8 mouse cellular contexts compared by ENCODE assay signal in genomic region chr5:111393346-111394197, GRCm38 (mm10). TPM values are rescaled to one million over a fixed set of nuclear protein-coding genes. Genes with fewer than 3 reads are reported as not detected.
A peak's percentile ranks its signal among the peaks of the same experiment; 100 is the strongest.
DNase-seq lines count a peak whose midpoint lies in the region; ATAC-seq lines count a peak whose summit lies in the region.
"Had no signal": no experiment of that assay in that cellular context is flagged by ENCODE, and none has a peak within 500 bp of the region (broad histone marks: within the 10 kb centered on the region; RNA-seq: fewer than 3 reads in every experiment).

No protein-coding gene starts in this region.

- H3K27me3 ChIP-seq in hindbrain, embryonic 10.5 days (ENCODE audit: insufficient read depth, poor library complexity, severe bottlenecking), result peaks cover 7% of the 10 kb centered on the region; the same call in 1 of the 2 replicates
- 0 out of 2 replicates have a peak, but pooled peaks cover 2% of the 10 kb centered on the region for H3K27me3 ChIP-seq in limb, embryonic 11.5 days (ENCODE audit: control insufficient read depth, insufficient read depth, low read length)
- 0 out of 2 replicates have a peak, but pooled peaks cover 4% of the 10 kb centered on the region for H3K27me3 ChIP-seq in midbrain, embryonic 13.5 days

- peak overlapping the region; percentile 37; the same call in 1 of the 2 replicates for H3K9ac ChIP-seq in limb, embryonic 11.5 days (ENCODE audit: low read length)
- H3K9ac ChIP-seq in midbrain, embryonic 13.5 days (replicated peaks), result peak overlapping the region; percentile 21

- 7% methylated on average over 17 of the region's 17 CpGs for WGBS in hindbrain, embryonic 10.5 days
- 21% methylated on average over 17 of the region's 17 CpGs for WGBS in limb, embryonic 11.5 days
- 6% methylated on average over 17 of the region's 17 CpGs for WGBS in midbrain, embryonic 13.5 days

- DNase-seq in urinary bladder, postnatal 25 days (ENCODE audit: low spot score), result peak; percentile 46
- no peak for DNase-seq in urinary bladder, postnatal 10 days (ENCODE audit: low spot score)
- peak; percentile 90 for DNase-seq in embryo, embryonic 10.5 days (ENCODE audit: low spot score)
- peak; percentile 83 for DNase-seq in hindbrain, embryonic 10.5 days (ENCODE audit: low spot score)
- peak; percentile 93 for DNase-seq in limb, embryonic 11.5 days (ENCODE audit: low spot score)
- no peak for DNase-seq in B cell, adult 2 months

- H3K27ac ChIP-seq in hindbrain, embryonic 10.5 days, result peak overlapping the region; percentile 85
- peak overlapping the region; percentile 94 for H3K27ac ChIP-seq in limb, embryonic 11.5 days (replicated peaks; ENCODE audit: low read depth, low read length)
- H3K27ac ChIP-seq in midbrain, embryonic 13.5 days, result peak overlapping the region; percentile 73

- peak; percentile 83 for ATAC-seq in limb, embryonic 11.5 days (ENCODE audit: insufficient number of reproducible peaks, low FRiP score, low TSS enrichment, low read depth)
- ATAC-seq in midbrain, embryonic 13.5 days, result peak; percentile 87

- H3K4me3 ChIP-seq in hindbrain, embryonic 10.5 days, result peak overlapping the region; percentile 35
- peak overlapping the region; percentile 5; the same call in 1 of the 2 replicates for H3K4me3 ChIP-seq in limb, embryonic 11.5 days (ENCODE audit: low read depth, low read length)
- peak overlapping the region; percentile 25 for H3K4me3 ChIP-seq in midbrain, embryonic 13.5 days (replicated peaks)
- H3K4me3 ChIP-seq: myocyte had no signal

- peaks cover 56% of the 10 kb centered on the region for H3K4me1 ChIP-seq in hindbrain, embryonic 10.5 days (replicated peaks)
- H3K4me1 ChIP-seq in limb, embryonic 11.5 days (ENCODE audit: control insufficient read depth, insufficient read depth, low read length), result peaks cover 36% of the 10 kb centered on the region
- H3K4me1 ChIP-seq in midbrain, embryonic 13.5 days (replicated peaks), result peaks cover 47% of the 10 kb centered on the region

- H3K4me2 ChIP-seq in limb, embryonic 11.5 days (ENCODE audit: low read depth, severe bottlenecking), result peak overlapping the region; percentile 48
- H3K4me2 ChIP-seq in midbrain, embryonic 13.5 days (replicated peaks), result peak overlapping the region; percentile 57

- peaks cover 16% of the 10 kb centered on the region for H3K36me3 ChIP-seq in hindbrain, embryonic 10.5 days
- no peaks in the 10 kb centered on the region; the same call in 1 of the 2 replicates for H3K36me3 ChIP-seq in limb, embryonic 11.5 days (ENCODE audit: control insufficient read depth, insufficient read depth, low read length)
- peaks cover 11% of the 10 kb centered on the region for H3K36me3 ChIP-seq in midbrain, embryonic 13.5 days

- no peaks in the 10 kb centered on the region for H3K9me3 ChIP-seq in hindbrain, embryonic 10.5 days
- H3K9me3 ChIP-seq in limb, embryonic 11.5 days (ENCODE audit: control insufficient read depth, low read length), result no peaks in the 10 kb centered on the region
- H3K9me3 ChIP-seq in midbrain, embryonic 13.5 days, result no peaks in the 10 kb centered on the region

RNA-seq across cellular contexts. Expression of gene Mn1, which starts 23.6 kb away (rescaled TPM):
- 55.9 and 65.1 TPM in 2 replicates for polyA plus RNA-seq in hindbrain, embryonic 10.5 days (2016; fragmentation: Nextera tagmentation; extraction: Ambion mirVana)
- polyA plus RNA-seq in limb, embryonic 11.5 days (2014; fragmentation: Nextera tagmentation; extraction: Ambion mirVana), result 11.0 and 12.4 TPM in 2 replicates
- 60.2 and 73.1 TPM in 2 replicates for polyA plus RNA-seq in midbrain, embryonic 13.5 days (2015; fragmentation: Nextera tagmentation; extraction: Ambion mirVana)

Comparison
In these comparisons a context has a peak if more than half of its experiments do, and no peak if none do; other contexts are left out.
1. DNase-seq: peak in urinary bladder, postnatal 25 days (single experiment), embryo, embryonic 10.5 days (single experiment), hindbrain, embryonic 10.5 days (single experiment) and limb, embryonic 11.5 days (single experiment); none in urinary bladder, postnatal 10 days (single experiment) and B cell, adult 2 months (0 of 2).
2. Peak in every context shown above with its lines, with median percentiles within 50 percentile points of each other: H3K27ac ChIP-seq and H3K4me3 ChIP-seq.